Mouse (Mus musculus): ENCODE results near the gene Oat.

GRCm38 (mm10) chr7:132547126-132547525, 29.1 kb downstream of the Oat start:
- no peak for TF ChIP-seq POLR2A (IDR thresholded peaks at IDR 0.05; ENCODE audit: low read depth, low read length)
- no peak for TF ChIP-seq EP300 (IDR thresholded peaks at IDR 0.05; ENCODE audit: low read length)
- TF ChIP-seq RAD21 (IDR thresholded peaks at IDR 0.05; ENCODE audit: low read depth, low read length) = no peak
- no peak for TF ChIP-seq BHLHE40 (IDR thresholded peaks at IDR 0.05; ENCODE audit: low read depth, low read length)
- TF ChIP-seq CTCF (conservative IDR thresholded peaks at IDR 0.05 in 1 of 2, IDR thresholded peaks at IDR 0.05 in 1 of 2; ENCODE audit: low read depth in 2 of 2, low read length in 2 of 2) = no peak
- TF ChIP-seq ZNF384 (IDR thresholded peaks at IDR 0.05; ENCODE audit: low read depth, low read length) = no peak
- TF ChIP-seq USF1 (IDR thresholded peaks at IDR 0.05; ENCODE audit: low read depth, low read length) = no peak
- no peak for TF ChIP-seq ZC3H11A (IDR thresholded peaks at IDR 0.05; ENCODE audit: low read depth, low read length)
